Mouse (Mus musculus): ENCODE data around the gene Dimt1.
A peak's percentile ranks its signal among the peaks of the same experiment; 100 is the strongest.
"Not testable (repeated sequence)": the region's sequence is repeated elsewhere in the genome, so short reads cannot be mapped to it uniquely, and the experiment has no call there.

The Dimt1 gene

GRCm38 (mm10) chr13:106961496-106961895, 14.6 kb downstream of the Dimt1 start:
- DNase-seq, result no peak

GRCm38 (mm10) chr13:106996891-106997290, 50.0 kb downstream of the Dimt1 start:
- no peak for DNase-seq

GRCm38 (mm10) chr13:106997557-106997956, 50.6 kb downstream of the Dimt1 start:
- DNase-seq, result not testable (repeated sequence)

- DNase-seq, result no peak
Measured at GRCm38 (mm10) chr13:106998026-106998425, 51.1 kb downstream of the Dimt1 start.

- peak in 1 of 2 experiments; percentile 34 for DNase-seq
Measured at GRCm38 (mm10) chr13:106998671-106999070, 51.7 kb downstream of the Dimt1 start.

- DNase-seq, result no peak
Measured at GRCm38 (mm10) chr13:107003211-107003610, 56.3 kb downstream of the Dimt1 start.

GRCm38 (mm10) chr13:107008174-107008573, 61.2 kb downstream of the Dimt1 start:
- no peak for DNase-seq

Data from kidney, postnatal 25 days (tissue).